8 mouse cellular contexts compared by ENCODE assay signal in genomic region chr7:27473156-27473834, GRCm38 (mm10). TPM values are rescaled to one million over a fixed set of nuclear protein-coding genes. Genes with fewer than 3 reads are reported as not detected.
A peak's percentile ranks its signal among the peaks of the same experiment; 100 is the strongest.
DNase-seq lines count a peak whose midpoint lies in the region; ATAC-seq and TF ChIP-seq lines count a peak whose summit lies in the region.

Sertad3 (plus strand) TSS chr7:27473768.

- H3K9ac ChIP-seq in heart, embryonic 11.5 days (ENCODE audit: low read depth, low read length): peak within 1 kb of the TSS; percentile 87
- peak within 1 kb of the TSS; percentile 73 for H3K9ac ChIP-seq in kidney, embryonic 16.5 days (replicated peaks; ENCODE audit: low read length)
- peak within 1 kb of the TSS; percentile 87 for H3K9ac ChIP-seq in liver, adult 2 months (ENCODE audit: low read depth, low read length)

- under 1% methylated on average over 36 of the region's 36 CpGs for WGBS in heart, embryonic 11.5 days (ENCODE audit: insufficient replicate concordance)
- under 1% methylated on average over 36 of the region's 36 CpGs for WGBS in kidney, embryonic 16.5 days
- under 1% methylated on average over 36 of the region's 36 CpGs for WGBS in liver, adult 2 months

- peak within 1 kb of the TSS; percentile 85 for H3K4me3 ChIP-seq in heart, embryonic 11.5 days (ENCODE audit: low read depth, low read length)
- peak within 1 kb of the TSS; percentile 95 for H3K4me3 ChIP-seq in kidney, embryonic 16.5 days (ENCODE audit: low read length)
- peak within 1 kb of the TSS; percentile 89 for H3K4me3 ChIP-seq in liver, adult 2 months (ENCODE audit: insufficient read depth, low read depth, low read length)
- peak within 1 kb of the TSS; percentile 99 for H3K4me3 ChIP-seq in myocyte

- H3K4me2 ChIP-seq in heart, embryonic 11.5 days: peak within 1 kb of the TSS; percentile 81
- peak within 1 kb of the TSS; percentile 67 for H3K4me2 ChIP-seq in kidney, embryonic 16.5 days (replicated peaks; ENCODE audit: low read depth, low read length)
- peak within 1 kb of the TSS; percentile 86 for H3K4me2 ChIP-seq in myocyte (ENCODE audit: low read depth)

- peak; percentile 76; the same call in 1 of the 2 replicates for TF ChIP-seq POLR2A in liver, adult 2 months (IDR thresholded peaks at IDR 0.05; ENCODE audit: extremely low read depth, insufficient read depth, low read length)
- peak; percentile 46 for TF ChIP-seq POLR2A in myocyte (IDR thresholded peaks at IDR 0.05; ENCODE audit: insufficient read length, low read depth)

- H3K79me2 ChIP-seq in liver, adult 2 months (ENCODE audit: control insufficient read depth, insufficient read depth, low read length): peaks cover 12% of the 10 kb centered on the region
- peaks cover 25% of the 10 kb centered on the region for H3K79me2 ChIP-seq in myocyte (ENCODE audit: control insufficient read depth, insufficient read depth)

- H3K9me3 ChIP-seq in heart, embryonic 11.5 days (replicated peaks; ENCODE audit: control insufficient read depth, low read length): no peaks in the 10 kb centered on the region
- H3K9me3 ChIP-seq in kidney, embryonic 16.5 days (ENCODE audit: low read length): no peaks in the 10 kb centered on the region

- H3K4me1 ChIP-seq in heart, embryonic 11.5 days (ENCODE audit: control insufficient read depth, insufficient read depth, low read length): peaks cover 14% of the 10 kb centered on the region; the same call in 1 of the 2 replicates
- peaks cover 19% of the 10 kb centered on the region for H3K4me1 ChIP-seq in kidney, embryonic 16.5 days (ENCODE audit: insufficient read depth, low read length)
- peaks cover 13% of the 10 kb centered on the region for H3K4me1 ChIP-seq in liver, adult 2 months (ENCODE audit: control insufficient read depth, insufficient read depth, low read length)

- H3K27me3 ChIP-seq in heart, embryonic 11.5 days (ENCODE audit: control insufficient read depth, insufficient read depth, low read length): no peaks in the 10 kb centered on the region
- H3K27me3 ChIP-seq in kidney, embryonic 16.5 days (ENCODE audit: insufficient read depth, low read length): no peaks in the 10 kb centered on the region
- no peaks in the 10 kb centered on the region for H3K27me3 ChIP-seq in liver, adult 2 months (ENCODE audit: control insufficient read depth, insufficient read depth, low read length)
- H3K27me3 ChIP-seq in myocyte (ENCODE audit: control insufficient read depth, insufficient read depth, insufficient read length): no peaks in the 10 kb centered on the region
- no peaks in the 10 kb centered on the region for H3K27me3 ChIP-seq in splenic B cell, adult 2 months (ENCODE audit: control insufficient read depth, insufficient read depth, low read length, poor library complexity, severe bottlenecking)

- H3ac ChIP-seq in myocyte (ENCODE audit: control insufficient read depth, insufficient read length): peak within 1 kb of the TSS; percentile 69

- no peak for TF ChIP-seq CTCF in liver, adult 2 months (IDR thresholded peaks at IDR 0.05; ENCODE audit: low read depth, low read length)

- peak; percentile 97 to 98 for DNase-seq in B cell, adult 2 months
- peak; percentile 99 for DNase-seq in brain, adult 2 months (ENCODE audit: low read depth, low spot score)
- peak; percentile 90 for DNase-seq in liver, adult 2 months (ENCODE audit: extremely low read depth, low read depth, low spot score)
- DNase-seq in splenic B cell, adult 2 months (ENCODE audit: low read depth, low spot score): peak; percentile 98

- ATAC-seq in erythroblast, adult 5-6 weeks (replicated peaks; ENCODE audit: low FRiP score, poor library complexity, severe bottlenecking): peak; percentile 78
- peak; percentile 93 for ATAC-seq in heart, embryonic 11.5 days (replicated peaks; ENCODE audit: insufficient number of reproducible peaks, low FRiP score, low TSS enrichment)
- ATAC-seq in kidney, embryonic 16.5 days (ENCODE audit: low FRiP score, low TSS enrichment): peak; percentile 94

- peak within 1 kb of the TSS; percentile 92 for H3K27ac ChIP-seq in heart, embryonic 11.5 days (ENCODE audit: low read depth, low read length)
- H3K27ac ChIP-seq in kidney, embryonic 16.5 days (ENCODE audit: low read length): peak within 1 kb of the TSS; percentile 97
- H3K27ac ChIP-seq in liver, adult 2 months (replicated peaks; ENCODE audit: insufficient read depth, low read depth, low read length): peak within 1 kb of the TSS; percentile 91

- peaks cover 4% of the 10 kb centered on the region; the same call in 1 of the 2 replicates for H3K36me3 ChIP-seq in heart, embryonic 11.5 days (ENCODE audit: control insufficient read depth, insufficient read depth, low read length)
- H3K36me3 ChIP-seq in kidney, embryonic 16.5 days (ENCODE audit: insufficient read depth, low read length): peaks cover 14% of the 10 kb centered on the region
- H3K36me3 ChIP-seq in liver, adult 2 months (ENCODE audit: control insufficient read depth, insufficient read depth, low read length): peaks cover 4% of the 10 kb centered on the region
- H3K36me3 ChIP-seq in myocyte (ENCODE audit: control insufficient read depth, insufficient read depth): peaks cover 9% of the 10 kb centered on the region
- H3K36me3 ChIP-seq in splenic B cell, adult 2 months (ENCODE audit: control insufficient read depth, insufficient read depth, low read length, poor library complexity, severe bottlenecking): peaks cover 3% of the 10 kb centered on the region; the same call in 1 of the 2 replicates

TF ChIP-seq in myocyte, 11 proteins besides CTCF, POLR2A, EP300 and RAD21:
- TF ChIP-seq POLR2AphosphoS2 (IDR thresholded peaks at IDR 0.05; ENCODE audit: insufficient read length, low read depth): peak; percentile 40
- no peak for TF ChIP-seq USF1 (IDR thresholded peaks at IDR 0.05; ENCODE audit: low read depth)
- no peak for TF ChIP-seq E2F4 (IDR thresholded peaks at IDR 0.05; ENCODE audit: insufficient read depth)
- TF ChIP-seq SRF (IDR thresholded peaks at IDR 0.05; ENCODE audit: control insufficient read depth, insufficient read length, low read depth): no peak
- no peak for TF ChIP-seq CEBPB (IDR thresholded peaks at IDR 0.05; ENCODE audit: insufficient read depth, poor library complexity, severe bottlenecking)
- TF ChIP-seq MYOD1 (IDR thresholded peaks at IDR 0.05; ENCODE audit: control insufficient read depth in 1 of 3, insufficient read length in 2 of 3, low read depth in 2 of 3): peak in 1 of 3 experiments; percentile 23
- TF ChIP-seq TCF3 (IDR thresholded peaks at IDR 0.05; ENCODE audit: insufficient read length, low read depth): no peak
- TF ChIP-seq MYOG (IDR thresholded peaks at IDR 0.05; ENCODE audit: control insufficient read depth in 1 of 3, insufficient read depth in 1 of 3, insufficient read length in 2 of 3, low read depth in 2 of 3): peak in 1 of 3 experiments; percentile 15
- no peak for TF ChIP-seq TCF12 (IDR thresholded peaks at IDR 0.05; ENCODE audit: insufficient read depth, poor library complexity, severe bottlenecking)
- TF ChIP-seq MAX (IDR thresholded peaks at IDR 0.05; ENCODE audit: low read depth): no peak
- no peak for TF ChIP-seq REST (IDR thresholded peaks at IDR 0.05; ENCODE audit: insufficient read depth, insufficient read length)

RNA-seq across cellular contexts. Expression of gene Sertad3, which starts in this region (rescaled TPM):
- 31.8 and 57.3 TPM in 2 replicates for total RNA-seq in erythroblast, adult 5-6 weeks (2015; ENCODE audit: low replicate concordance)
- 56.2 and 61.8 TPM in 2 replicates for total RNA-seq in erythroblast, adult 5-6 weeks (2017; ENCODE audit: low replicate concordance)
- 19.9 and 20.3 TPM in 2 replicates for polyA plus RNA-seq in heart, embryonic 11.5 days (2014; fragmentation: Nextera tagmentation; extraction: Ambion mirVana)
- polyA plus RNA-seq in kidney, embryonic 16.5 days (2015; fragmentation: Nextera tagmentation; extraction: Ambion mirVana): 27.5 and 32.5 TPM in 2 replicates
- total RNA-seq in liver, adult 2 months (2014; rRNA removed): 3.5 and 4.6 TPM in 2 replicates
- polyA plus RNA-seq in liver, adult 2 months (2012; rRNA removed): 6.9 and 8.3 TPM in 2 replicates
- 15.5 TPM for polyA plus RNA-seq in myocyte (2012; fragmentation: generic; extraction: Trizol)

Comparison
In these comparisons a context has a peak if more than half of its experiments do, and no peak if none do; other contexts are left out.
1. Peak in every context shown above with its lines: DNase-seq, ATAC-seq, H3K4me3 ChIP-seq and H3K27ac ChIP-seq.